ENCODE assay signal across 33 mouse cellular contexts in genomic region chr10:30754082-30754481, GRCm38 (mm10). TPM values are rescaled to one million over a fixed set of nuclear protein-coding genes. Genes with fewer than 3 reads are reported as not detected.
A peak's percentile ranks its signal among the peaks of the same experiment; 100 is the strongest.
DNase-seq lines count a peak whose midpoint lies in the region; ATAC-seq and TF ChIP-seq lines count a peak whose summit lies in the region.
"Had no signal": no experiment of that assay in that cellular context is flagged by ENCODE, and none has a peak within 500 bp of the region (broad histone marks: within the 10 kb centered on the region; RNA-seq: fewer than 3 reads in every experiment).

No protein-coding gene starts in this region.

- peaks cover 28% of the 10 kb centered on the region for H3K36me3 ChIP-seq in liver, embryonic 12.5 days
- H3K36me3 ChIP-seq in liver, embryonic 11.5 days (ENCODE audit: control insufficient read depth, insufficient read depth, low read length): no peaks in the 10 kb centered on the region
- peaks cover 0 to 38% of the 10 kb centered on the region in 2 experiments; a peak in 2 of 4 replicates for H3K36me3 ChIP-seq in MEL (ENCODE audit: control insufficient read depth in 1 of 2, insufficient read depth in 2 of 2, low read length in 2 of 2)
- peaks cover 10% of the 10 kb centered on the region for H3K36me3 ChIP-seq in liver, embryonic 16.5 days (ENCODE audit: control insufficient read depth, insufficient read depth)
- H3K36me3 ChIP-seq: embryonic facial prominence, embryonic 12.5 days; hindbrain, embryonic 15.5 days; midbrain, embryonic 10.5 days had no signal

- no peak for TF ChIP-seq POLR2A in MEL (IDR thresholded peaks at IDR 0.05; ENCODE audit: control insufficient read depth in 1 of 2, insufficient read depth in 1 of 2, low read depth in 1 of 2, low read length in 2 of 2, poor library complexity in 1 of 2)

- no peak for TF ChIP-seq EP300 in MEL (IDR thresholded peaks at IDR 0.05; ENCODE audit: low read depth in 1 of 2, low read length in 2 of 2)

- 79% methylated on average over 3 of the region's 3 CpGs for WGBS in liver, embryonic 12.5 days (ENCODE audit: insufficient replicate concordance)
- WGBS in liver, embryonic 11.5 days: 81% methylated on average over 3 of the region's 3 CpGs
- WGBS in liver, embryonic 16.5 days (ENCODE audit: insufficient replicate concordance): 71% methylated on average over 3 of the region's 3 CpGs

- no peaks in the 10 kb centered on the region for H3K79me2 ChIP-seq in MEL (ENCODE audit: control insufficient read depth, insufficient read depth, low read length, poor library complexity)

- TF ChIP-seq CTCF in MEL (IDR thresholded peaks at IDR 0.05 in 2 of 3, conservative IDR thresholded peaks at IDR 0.05 in 1 of 3; ENCODE audit: control insufficient read depth in 1 of 3, insufficient read depth in 1 of 3, low read depth in 2 of 3, low read length in 3 of 3, poor library complexity in 1 of 3, severe bottlenecking in 1 of 3): no peak

- H3K4me3 ChIP-seq in liver, embryonic 12.5 days: no peak overlapping the region
- no peak overlapping the region for H3K4me3 ChIP-seq in liver, embryonic 11.5 days (ENCODE audit: low read depth, low read length)
- H3K4me3 ChIP-seq in MEL (ENCODE audit: control insufficient read depth in 1 of 2, insufficient read depth in 1 of 2, low read depth in 2 of 2, low read length in 2 of 2): peak overlapping the region in 1 of 2 experiments; percentile 50; a peak in 1 of 4 replicates
- H3K4me3 ChIP-seq in liver, embryonic 16.5 days (ENCODE audit: low read depth, low read length): no peak overlapping the region
- H3K4me3 ChIP-seq: embryonic facial prominence, embryonic 12.5 days; gastrocnemius, adult 2 months; heart, adult 2 months; hindbrain, embryonic 15.5 days; midbrain, embryonic 10.5 days; myocyte had no signal

- no peak for DNase-seq in frontal cortex, postnatal 25 days (ENCODE audit: low spot score in 2 of 2)
- DNase-seq in liver, embryonic 11.5 days (ENCODE audit: low spot score): no peak
- peak; percentile 40 for DNase-seq in MEL (ENCODE audit: low read depth, low spot score)
- no peak for DNase-seq in spleen, postnatal 36 days (ENCODE audit: low spot score in 2 of 2)
- no peak for DNase-seq in retina, embryonic 14.5 days (ENCODE audit: low spot score)
- DNase-seq: adrenal gland, postnatal 10 days; cerebellum, adult 11-12 months; cerebellum, adult 9-11 months; embryo, embryonic 11 days; gastrocnemius, adult 2 months; heart, adult 2 months; heart, postnatal 10 days; kidney, adult 18-20 months; kidney, postnatal 4 days; layer of hippocampus, postnatal 36 days; left cerebral cortex, postnatal 4 days; lung, embryonic 14.5 days; lung, postnatal 14 days; right cerebral cortex, adult 18-20 months; spleen, adult 18-20 months; thymus, adult 2 months; thymus, postnatal 36 days had no signal

- H3K4me2 ChIP-seq in liver, embryonic 12.5 days: no peak overlapping the region
- H3K4me2 ChIP-seq in liver, embryonic 11.5 days: no peak overlapping the region
- H3K4me2 ChIP-seq in liver, embryonic 16.5 days (ENCODE audit: low read depth, low read length): no peak overlapping the region
- H3K4me2 ChIP-seq: embryonic facial prominence, embryonic 12.5 days; hindbrain, embryonic 15.5 days had no signal

- H3K9ac ChIP-seq in liver, embryonic 12.5 days: 0 out of 2 replicates have a peak overlapping the region, but pooled peaks have one; percentile 8
- H3K9ac ChIP-seq in liver, embryonic 11.5 days (ENCODE audit: low read depth, low read length): no peak overlapping the region
- H3K9ac ChIP-seq in MEL (ENCODE audit: control insufficient read depth, low read depth, low read length, poor library complexity, severe bottlenecking): peak overlapping the region; percentile 59
- no peak overlapping the region for H3K9ac ChIP-seq in liver, embryonic 16.5 days (ENCODE audit: low read depth, low read length)
- H3K9ac ChIP-seq: embryonic facial prominence, embryonic 12.5 days; hindbrain, embryonic 15.5 days; lung, embryonic 14.5 days had no signal

- TF ChIP-seq RAD21 in MEL (IDR thresholded peaks at IDR 0.05; ENCODE audit: low read depth, low read length): no peak

- peak overlapping the region; percentile 75 for H3K27ac ChIP-seq in liver, embryonic 12.5 days
- no peak overlapping the region for H3K27ac ChIP-seq in liver, embryonic 11.5 days (ENCODE audit: low read depth, low read length)
- peak overlapping the region; percentile 92 for H3K27ac ChIP-seq in MEL (ENCODE audit: control insufficient read depth, low read depth, low read length)
- 0 out of 2 replicates have a peak overlapping the region, but pooled peaks have one; percentile 31 for H3K27ac ChIP-seq in liver, embryonic 16.5 days (ENCODE audit: low read length)
- H3K27ac ChIP-seq: embryonic facial prominence, embryonic 12.5 days; gastrocnemius, adult 2 months; heart, adult 2 months; hindbrain, embryonic 15.5 days; midbrain, embryonic 10.5 days had no signal

- H3K4me1 ChIP-seq in liver, embryonic 12.5 days: peaks cover 75% of the 10 kb centered on the region
- peaks cover 23% of the 10 kb centered on the region for H3K4me1 ChIP-seq in liver, embryonic 11.5 days (replicated peaks; ENCODE audit: control insufficient read depth, insufficient read depth, low read length)
- peaks cover 20 to 24% of the 10 kb centered on the region in 2 experiments for H3K4me1 ChIP-seq in MEL (ENCODE audit: control insufficient read depth in 1 of 2, insufficient read depth in 2 of 2, low read length in 2 of 2)
- peaks cover 50% of the 10 kb centered on the region for H3K4me1 ChIP-seq in liver, embryonic 16.5 days (ENCODE audit: control insufficient read depth, low read depth, low read length)
- H3K4me1 ChIP-seq: embryonic facial prominence, embryonic 12.5 days; hindbrain, embryonic 15.5 days; midbrain, embryonic 10.5 days had no signal

- peaks cover 4% of the 10 kb centered on the region; the same call in 1 of the 2 replicates for H3K9me3 ChIP-seq in liver, embryonic 12.5 days (replicated peaks)
- H3K9me3 ChIP-seq in liver, embryonic 11.5 days (ENCODE audit: control insufficient read depth, low read length): no peaks in the 10 kb centered on the region
- no peaks in the 10 kb centered on the region for H3K9me3 ChIP-seq in MEL (replicated peaks; ENCODE audit: insufficient read depth, low read length)
- peaks cover 4% of the 10 kb centered on the region for H3K9me3 ChIP-seq in liver, embryonic 16.5 days (replicated peaks; ENCODE audit: control insufficient read depth, low read length)
- H3K9me3 ChIP-seq: embryonic facial prominence, embryonic 12.5 days; heart, embryonic 13.5 days; hindbrain, embryonic 15.5 days; midbrain, embryonic 10.5 days had no signal

- peak; percentile 50 for ATAC-seq in frontal cortex, adult (ENCODE audit: low TSS enrichment)
- ATAC-seq in liver, embryonic 12.5 days: no peak
- ATAC-seq in liver, embryonic 11.5 days (replicated peaks; ENCODE audit: low FRiP score): no peak
- no peak for ATAC-seq in liver, embryonic 16.5 days (ENCODE audit: low read depth)
- ATAC-seq: forebrain, embryonic 14.5 days; Patski had no signal

- H3K27me3 ChIP-seq in liver, embryonic 12.5 days (replicated peaks): no peaks in the 10 kb centered on the region
- no peaks in the 10 kb centered on the region for H3K27me3 ChIP-seq in liver, embryonic 11.5 days (replicated peaks; ENCODE audit: control insufficient read depth, insufficient read depth, low read length)
- H3K27me3 ChIP-seq in MEL (ENCODE audit: control insufficient read depth in 1 of 2, insufficient read depth in 2 of 2, low read length in 2 of 2): no peaks in the 10 kb centered on the region
- no peaks in the 10 kb centered on the region for H3K27me3 ChIP-seq in liver, embryonic 16.5 days (ENCODE audit: control insufficient read depth, insufficient read depth, low read depth, low read length)
- H3K27me3 ChIP-seq: CH12.LX; embryonic facial prominence, embryonic 12.5 days; heart, embryonic 13.5 days; hindbrain, embryonic 15.5 days; Patski had no signal

TF ChIP-seq in MEL, 35 proteins besides CTCF, POLR2A, EP300 and RAD21:
- TF ChIP-seq POLR2AphosphoS5 (IDR thresholded peaks at IDR 0.05; ENCODE audit: borderline replicate concordance, low read depth, low read length) (no peak), SMC3 (IDR thresholded peaks at IDR 0.05; ENCODE audit: low read depth, low read length) (no peak), NELFE (IDR thresholded peaks at IDR 0.05; ENCODE audit: low read depth, low read length) (no peak), MXI1 (IDR thresholded peaks at IDR 0.05; ENCODE audit: low read depth, low read length) (no peak), RCOR1 (IDR thresholded peaks at IDR 0.05; ENCODE audit: low read depth, low read length) (no peak), UBTF (IDR thresholded peaks at IDR 0.05; ENCODE audit: borderline replicate concordance, insufficient read depth, low read depth, low read length) (no peak), MYC (IDR thresholded peaks at IDR 0.05; ENCODE audit: low read depth, low read length) (no peak), SIN3A (IDR thresholded peaks at IDR 0.05; ENCODE audit: low read length) (no peak), CHD1 (IDR thresholded peaks at IDR 0.05; ENCODE audit: low read depth, low read length) (no peak), ELF1 (IDR thresholded peaks at IDR 0.05; ENCODE audit: low read depth, low read length) (no peak), ZNF384 (IDR thresholded peaks at IDR 0.05; ENCODE audit: low read depth, low read length) (no peak), USF2 (IDR thresholded peaks at IDR 0.05; ENCODE audit: borderline replicate concordance in 1 of 2, insufficient read depth in 1 of 2, low read depth in 1 of 2, low read length in 2 of 2) (no peak), GABPA (IDR thresholded peaks at IDR 0.05; ENCODE audit: low read depth, low read length) (no peak), POLR2AphosphoS2 (IDR thresholded peaks at IDR 0.05; ENCODE audit: low read length) (no peak), HCFC1 (IDR thresholded peaks at IDR 0.05; ENCODE audit: low read depth, low read length) (no peak), TCF12 (IDR thresholded peaks at IDR 0.05; ENCODE audit: low read depth, low read length) (no peak), MAX (IDR thresholded peaks at IDR 0.05; ENCODE audit: low read length) (no peak), ZMIZ1 (IDR thresholded peaks at IDR 0.05; ENCODE audit: low read depth, low read length) (no peak), MAFK (IDR thresholded peaks at IDR 0.05; ENCODE audit: borderline replicate concordance, low read depth, low read length) (no peak)

RNA-seq across cellular contexts. Expression of gene Ncoa7, which starts 49.0 kb away (rescaled TPM):
- polyA plus RNA-seq in liver, embryonic 12.5 days (2016; fragmentation: Nextera tagmentation; extraction: Ambion mirVana): 12.9 and 14.2 TPM in 2 replicates
- 11.2 and 12.1 TPM in 2 replicates for polyA plus RNA-seq in liver, embryonic 11.5 days (2014; fragmentation: Nextera tagmentation; extraction: Ambion mirVana)
- 1.7 and 1.8 TPM in 2 replicates for total RNA-seq in MEL (2012; rRNA removed)
- polyA plus RNA-seq in MEL (2012; ENCODE audit: insufficient read depth in 1 of 2, insufficient read length in 2 of 2, low read depth in 1 of 2, low replicate concordance in 2 of 2, missing spikeins in 1 of 2): 10 to 100 TPM in 1 of 2 experiments, 1 to 10 TPM in 1; 4.2 to 64.9 TPM
- 12.4 and 12.9 TPM in 2 replicates for polyA plus RNA-seq in liver, embryonic 16.5 days (2015; fragmentation: Nextera tagmentation; extraction: Ambion mirVana)

Comparison
In these comparisons a context has a peak if more than half of its experiments do, and no peak if none do; other contexts are left out.
1. H3K9ac ChIP-seq: peak in liver, embryonic 12.5 days (single experiment) and MEL (single experiment); none in liver, embryonic 11.5 days (single experiment) and liver, embryonic 16.5 days (single experiment).